Mouse (Mus musculus): ENCODE results near the gene Pdzd2. TPM values are rescaled to one million over a fixed set of nuclear protein-coding genes. Genes with fewer than 3 reads are reported as not detected.

Gene Pdzd2
- polyA plus RNA-seq, 1 experiment = 4.2 TPM

GRCm38 (mm10) chr15:12623521-12623920, 116.2 kb downstream of the Pdzd2 start:
- Histone ChIP-seq H3K4me3 (ENCODE audit: control insufficient read depth, insufficient read depth, low read length) (no peak overlapping the region), H3K36me3 (ENCODE audit: control insufficient read depth, insufficient read depth, low read length) (no peaks in the 10 kb centered on the region), H3K27ac (ENCODE audit: control insufficient read depth, insufficient read depth, low read length) (no peak overlapping the region), H3K4me1 (replicated peaks; ENCODE audit: control insufficient read depth, insufficient read depth, low read length) (no peaks in the 10 kb centered on the region), H3K27me3 (ENCODE audit: control insufficient read depth, insufficient read depth, low read length) (no peaks in the 10 kb centered on the region)
- 97% methylated on average over 4 of the region's 4 CpGs for WGBS
- no peak for DNase-seq
- TF ChIP-seq CTCF (IDR thresholded peaks at IDR 0.05; ENCODE audit: borderline replicate concordance, control insufficient read depth, extremely low read depth, insufficient read depth, low read length, poor library complexity) (no peak), POLR2A (IDR thresholded peaks at IDR 0.05; ENCODE audit: control insufficient read depth, extremely low read depth, insufficient read depth, low read length, poor library complexity) (no peak)

- DNase-seq = no peak
- H3K4me1 ChIP-seq (replicated peaks; ENCODE audit: control insufficient read depth, insufficient read depth, low read length) = no peaks in the 10 kb centered on the region
- no peak overlapping the region for H3K4me3 ChIP-seq (ENCODE audit: control insufficient read depth, insufficient read depth, low read length)
- 97% methylated on average over 5 of the region's 5 CpGs for WGBS
- H3K36me3 ChIP-seq (ENCODE audit: control insufficient read depth, insufficient read depth, low read length) = no peaks in the 10 kb centered on the region
- H3K27ac ChIP-seq (ENCODE audit: control insufficient read depth, insufficient read depth, low read length) = no peak overlapping the region
- H3K27me3 ChIP-seq (ENCODE audit: control insufficient read depth, insufficient read depth, low read length) = no peaks in the 10 kb centered on the region
- no peak for TF ChIP-seq POLR2A (IDR thresholded peaks at IDR 0.05; ENCODE audit: control insufficient read depth, extremely low read depth, insufficient read depth, low read length, poor library complexity)
Observed at GRCm38 (mm10) chr15:12622701-12623100, 117.0 kb downstream of the Pdzd2 start.

GRCm38 (mm10) chr15:12622093-12622643, 117.6 kb downstream of the Pdzd2 start:
- no peaks in the 10 kb centered on the region for H3K36me3 ChIP-seq (ENCODE audit: control insufficient read depth, insufficient read depth, low read length)
- TF ChIP-seq CTCF (IDR thresholded peaks at IDR 0.05; ENCODE audit: borderline replicate concordance, control insufficient read depth, extremely low read depth, insufficient read depth, low read length, poor library complexity) = no peak
- no peak for TF ChIP-seq POLR2A (IDR thresholded peaks at IDR 0.05; ENCODE audit: control insufficient read depth, extremely low read depth, insufficient read depth, low read length, poor library complexity)
- 88% methylated on average over 7 of the region's 7 CpGs for WGBS
- H3K4me1 ChIP-seq (replicated peaks; ENCODE audit: control insufficient read depth, insufficient read depth, low read length) = no peaks in the 10 kb centered on the region
- no peak for DNase-seq
- H3K4me3 ChIP-seq (ENCODE audit: control insufficient read depth, insufficient read depth, low read length) = no peak overlapping the region
- no peak overlapping the region for H3K27ac ChIP-seq (ENCODE audit: control insufficient read depth, insufficient read depth, low read length)
- H3K27me3 ChIP-seq (ENCODE audit: control insufficient read depth, insufficient read depth, low read length) = no peaks in the 10 kb centered on the region

DNA sequence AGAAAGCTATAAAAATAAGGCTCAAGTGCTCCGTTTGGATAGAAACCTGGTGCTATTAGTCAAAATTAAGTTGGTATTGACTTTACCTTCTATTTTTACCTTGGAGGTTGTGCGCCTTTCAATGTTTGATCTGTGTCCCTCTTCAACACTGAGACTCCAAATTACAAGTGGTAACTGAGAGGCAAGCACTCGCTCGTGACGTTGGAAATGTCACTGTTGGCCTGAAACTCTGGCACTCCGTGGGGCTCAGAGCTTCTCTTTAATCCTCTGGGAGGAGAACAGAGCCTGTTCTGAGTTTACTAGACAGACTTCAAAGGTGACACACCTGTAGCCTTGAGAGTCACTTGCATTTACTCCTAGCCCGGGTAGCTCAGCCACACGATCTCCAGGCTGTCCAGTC, 120.5 kb downstream of the Pdzd2 start:
- Histone ChIP-seq H3K27me3 (ENCODE audit: control insufficient read depth, insufficient read depth, low read length) (no peaks in the 10 kb centered on the region), H3K4me1 (replicated peaks; ENCODE audit: control insufficient read depth, insufficient read depth, low read length) (no peaks in the 10 kb centered on the region), H3K4me3 (ENCODE audit: control insufficient read depth, insufficient read depth, low read length) (no peak overlapping the region), H3K36me3 (ENCODE audit: control insufficient read depth, insufficient read depth, low read length) (no peaks in the 10 kb centered on the region), H3K27ac (ENCODE audit: control insufficient read depth, insufficient read depth, low read length) (no peak overlapping the region)
- DNase-seq = no peak
- WGBS = 93% methylated on average over 8 of the region's 8 CpGs
- TF ChIP-seq POLR2A (IDR thresholded peaks at IDR 0.05; ENCODE audit: control insufficient read depth, extremely low read depth, insufficient read depth, low read length, poor library complexity) = no peak
- no peak for TF ChIP-seq CTCF (IDR thresholded peaks at IDR 0.05; ENCODE audit: borderline replicate concordance, control insufficient read depth, extremely low read depth, insufficient read depth, low read length, poor library complexity)

DNA sequence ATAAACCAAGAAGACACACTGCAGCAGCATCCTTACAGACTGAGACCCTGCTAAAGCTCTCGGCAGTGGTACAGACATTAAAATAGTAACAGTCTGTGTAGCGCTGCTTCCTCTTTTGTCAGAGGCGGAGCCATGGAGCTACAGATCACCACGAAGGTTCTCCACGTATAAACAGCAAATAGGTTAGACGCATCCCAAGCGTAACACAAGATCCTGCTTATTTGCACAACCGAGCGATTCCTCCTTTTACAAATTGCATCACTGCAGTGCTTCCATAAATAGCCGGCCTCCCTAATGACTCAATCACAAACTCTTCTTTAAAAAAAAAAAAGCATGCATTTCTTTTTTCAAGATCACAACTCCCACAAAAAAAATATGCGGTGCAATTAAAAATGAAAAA, 122.1 kb downstream of the Pdzd2 start:
- TF ChIP-seq POLR2A (IDR thresholded peaks at IDR 0.05; ENCODE audit: control insufficient read depth, extremely low read depth, insufficient read depth, low read length, poor library complexity) (no peak), CTCF (IDR thresholded peaks at IDR 0.05; ENCODE audit: borderline replicate concordance, control insufficient read depth, extremely low read depth, insufficient read depth, low read length, poor library complexity) (no peak)
- WGBS = 20% methylated on average over 11 of the region's 11 CpGs
- Histone ChIP-seq H3K27me3 (ENCODE audit: control insufficient read depth, insufficient read depth, low read length) (no peaks in the 10 kb centered on the region), H3K4me1 (replicated peaks; ENCODE audit: control insufficient read depth, insufficient read depth, low read length) (no peaks in the 10 kb centered on the region), H3K36me3 (ENCODE audit: control insufficient read depth, insufficient read depth, low read length) (no peaks in the 10 kb centered on the region), H3K27ac (ENCODE audit: control insufficient read depth, insufficient read depth, low read length) (no peak overlapping the region), H3K4me3 (ENCODE audit: control insufficient read depth, insufficient read depth, low read length) (no peak overlapping the region)
- DNase-seq = no peak

- no peaks in the 10 kb centered on the region for H3K36me3 ChIP-seq (ENCODE audit: control insufficient read depth, insufficient read depth, low read length)
Observed at GRCm38 (mm10) chr15:12617220-12617619, 122.5 kb downstream of the Pdzd2 start.

More at GRCm38 (mm10) chr15:12617220-12617619, 122.5 kb downstream of the Pdzd2 start:
- Histone ChIP-seq H3K4me3 (ENCODE audit: control insufficient read depth, insufficient read depth, low read length) (no peak overlapping the region), H3K4me1 (replicated peaks; ENCODE audit: control insufficient read depth, insufficient read depth, low read length) (no peaks in the 10 kb centered on the region), H3K27ac (ENCODE audit: control insufficient read depth, insufficient read depth, low read length) (no peak overlapping the region), H3K27me3 (ENCODE audit: control insufficient read depth, insufficient read depth, low read length) (no peaks in the 10 kb centered on the region)
- WGBS = 56% methylated on average over 8 of the region's 8 CpGs
- TF ChIP-seq CTCF (IDR thresholded peaks at IDR 0.05; ENCODE audit: borderline replicate concordance, control insufficient read depth, extremely low read depth, insufficient read depth, low read length, poor library complexity) (no peak), POLR2A (IDR thresholded peaks at IDR 0.05; ENCODE audit: control insufficient read depth, extremely low read depth, insufficient read depth, low read length, poor library complexity) (no peak)
- no peak for DNase-seq
